Mouse (Mus musculus): ENCODE results near the gene Olfr532.
"Not testable (repeated sequence)": the region's sequence is repeated elsewhere in the genome, so short reads cannot be mapped to it uniquely, and the experiment has no call there.

- not testable (repeated sequence) for TF ChIP-seq CTCF (IDR thresholded peaks at IDR 0.05; ENCODE audit: borderline replicate concordance, extremely low read depth, insufficient read depth, insufficient read length); POLR2A (IDR thresholded peaks at IDR 0.05; ENCODE audit: borderline replicate concordance, extremely low read depth, insufficient read depth, insufficient read length, poor library complexity, severe bottlenecking)
These were observed 41.6 kb upstream of the Olfr532 start, which contains the start of gene Olfr533 for GRCm38 (mm10) chr7:140463070-140463469.
